Mouse (Mus musculus): ENCODE measurements around the gene Zfp648. TPM values are rescaled to one million over a fixed set of nuclear protein-coding genes. Genes with fewer than 3 reads are reported as not detected.

The Zfp648 gene
- polyA plus RNA-seq, 1 experiment from 2014 or later, result not detected

DNA sequence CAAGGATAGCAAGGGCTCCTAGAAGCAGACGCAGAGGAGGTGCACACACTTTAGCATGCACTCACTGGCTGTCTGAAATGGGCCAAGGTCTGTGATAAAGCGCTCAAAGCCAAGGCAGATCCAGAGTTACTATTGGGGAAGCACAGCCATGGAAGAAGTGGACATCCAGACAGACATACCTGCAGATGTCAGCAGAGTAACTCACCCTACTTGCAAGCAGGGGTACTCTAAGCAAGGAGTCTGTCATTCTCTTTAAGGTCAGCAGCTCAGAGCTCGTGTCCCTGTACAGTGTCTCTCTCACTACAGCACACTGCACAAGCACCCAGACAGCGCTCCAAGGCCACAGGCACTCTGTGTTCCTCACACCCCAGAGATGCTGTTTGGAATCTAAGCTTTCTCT lies 23.2 kb upstream of the Zfp648 start:
- ATAC-seq (ENCODE audit: insufficient read depth), result no peak
- WGBS, result 86% methylated on average over 4 of the region's 4 CpGs
- H3K4me1 ChIP-seq (ENCODE audit: insufficient read depth), result no peaks in the 10 kb centered on the region
- no peaks in the 10 kb centered on the region for H3K27me3 ChIP-seq (ENCODE audit: insufficient read depth, low read length)
- no peak overlapping the region for H3K27ac ChIP-seq (ENCODE audit: low read depth)
- H3K9ac ChIP-seq, result no peak overlapping the region
- no peak for DNase-seq
- H3K4me2 ChIP-seq, result no peak overlapping the region
- no peak overlapping the region for H3K4me3 ChIP-seq (ENCODE audit: low read depth, low read length)
- H3K9me3 ChIP-seq (ENCODE audit: low read depth, low read length), result no peaks in the 10 kb centered on the region
- TF ChIP-seq CTCF (IDR thresholded peaks at IDR 0.05; ENCODE audit: low read depth), result no peak
- H3K36me3 ChIP-seq (ENCODE audit: insufficient read depth), result no peaks in the 10 kb centered on the region

DNA sequence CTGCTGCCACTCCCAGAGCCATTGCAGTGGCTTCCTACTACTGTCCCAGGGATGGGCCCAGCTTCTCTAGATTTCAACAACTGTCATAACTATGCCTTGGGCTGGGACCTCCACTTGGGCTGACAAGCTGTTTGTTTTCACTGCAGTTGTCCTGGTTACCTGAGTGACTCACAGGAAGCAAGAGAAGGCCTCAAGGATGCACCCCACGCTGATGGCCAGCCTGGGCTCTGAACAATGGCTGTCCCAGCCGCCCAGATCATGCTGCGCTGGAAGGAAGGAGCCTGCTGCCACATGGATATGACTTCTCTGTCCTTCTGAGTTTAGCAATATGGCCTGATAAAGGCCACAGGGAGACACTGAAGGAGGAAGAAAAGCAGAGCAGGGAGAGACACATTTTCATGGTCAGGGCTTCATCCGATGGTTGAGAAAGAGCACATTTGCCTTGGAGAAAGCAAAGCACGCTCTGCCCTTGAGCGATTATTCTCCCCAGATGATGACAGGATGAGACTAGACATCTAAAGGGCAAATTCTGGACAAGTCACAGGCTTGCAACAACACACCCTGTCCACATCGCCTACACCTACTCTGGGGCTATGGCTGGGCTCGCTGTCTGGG lies 22.3 kb upstream of the Zfp648 start:
- H3K27ac ChIP-seq (ENCODE audit: low read depth), result no peak overlapping the region
- 77% methylated on average over 8 of the region's 8 CpGs for WGBS
- no peaks in the 10 kb centered on the region for H3K27me3 ChIP-seq (ENCODE audit: insufficient read depth, low read length)
- no peaks in the 10 kb centered on the region for H3K4me1 ChIP-seq (ENCODE audit: insufficient read depth)
- DNase-seq, result no peak
- no peaks in the 10 kb centered on the region for H3K36me3 ChIP-seq (ENCODE audit: insufficient read depth)
- no peak overlapping the region for H3K4me3 ChIP-seq (ENCODE audit: low read depth, low read length)
- no peak overlapping the region for H3K9ac ChIP-seq
- no peaks in the 10 kb centered on the region for H3K9me3 ChIP-seq (ENCODE audit: low read depth, low read length)
- no peak overlapping the region for H3K4me2 ChIP-seq
- no peak for TF ChIP-seq CTCF (IDR thresholded peaks at IDR 0.05; ENCODE audit: low read depth)
- ATAC-seq (ENCODE audit: insufficient read depth), result no peak

DNA sequence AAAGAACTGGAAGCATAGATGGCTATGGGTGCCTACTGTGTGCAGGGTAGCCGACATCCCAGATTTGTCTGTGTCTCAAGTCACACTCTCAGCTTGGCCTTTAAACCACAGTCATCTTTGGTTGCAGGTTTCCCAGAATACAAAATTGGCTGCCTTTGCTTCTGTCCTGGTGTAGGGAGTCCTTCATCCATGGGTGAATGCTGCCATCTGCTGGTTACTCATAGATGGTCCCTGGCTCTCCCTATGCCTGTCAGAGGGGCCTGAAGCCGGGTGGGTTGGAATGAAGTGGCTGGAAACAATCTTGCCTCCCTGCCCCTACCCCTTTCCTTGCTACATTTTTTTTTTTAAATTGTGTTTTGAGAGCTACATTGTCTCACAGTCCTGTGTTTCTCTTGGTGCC lies 20.0 kb upstream of the Zfp648 start:
- Histone ChIP-seq H3K9me3 (ENCODE audit: low read depth, low read length) (no peaks in the 10 kb centered on the region), H3K9ac (no peak overlapping the region), H3K27ac (ENCODE audit: low read depth) (no peak overlapping the region), H3K27me3 (ENCODE audit: insufficient read depth, low read length) (no peaks in the 10 kb centered on the region), H3K4me3 (ENCODE audit: low read depth, low read length) (no peak overlapping the region), H3K4me2 (no peak overlapping the region), H3K36me3 (ENCODE audit: insufficient read depth) (no peaks in the 10 kb centered on the region), H3K4me1 (ENCODE audit: insufficient read depth) (no peaks in the 10 kb centered on the region)
- 27% methylated on average over 2 of the region's 2 CpGs for WGBS
- TF ChIP-seq CTCF (IDR thresholded peaks at IDR 0.05; ENCODE audit: low read depth), result peak; percentile 86
- ATAC-seq (ENCODE audit: insufficient read depth), result peak; percentile 89
- DNase-seq, result peak; percentile 91

DNA sequence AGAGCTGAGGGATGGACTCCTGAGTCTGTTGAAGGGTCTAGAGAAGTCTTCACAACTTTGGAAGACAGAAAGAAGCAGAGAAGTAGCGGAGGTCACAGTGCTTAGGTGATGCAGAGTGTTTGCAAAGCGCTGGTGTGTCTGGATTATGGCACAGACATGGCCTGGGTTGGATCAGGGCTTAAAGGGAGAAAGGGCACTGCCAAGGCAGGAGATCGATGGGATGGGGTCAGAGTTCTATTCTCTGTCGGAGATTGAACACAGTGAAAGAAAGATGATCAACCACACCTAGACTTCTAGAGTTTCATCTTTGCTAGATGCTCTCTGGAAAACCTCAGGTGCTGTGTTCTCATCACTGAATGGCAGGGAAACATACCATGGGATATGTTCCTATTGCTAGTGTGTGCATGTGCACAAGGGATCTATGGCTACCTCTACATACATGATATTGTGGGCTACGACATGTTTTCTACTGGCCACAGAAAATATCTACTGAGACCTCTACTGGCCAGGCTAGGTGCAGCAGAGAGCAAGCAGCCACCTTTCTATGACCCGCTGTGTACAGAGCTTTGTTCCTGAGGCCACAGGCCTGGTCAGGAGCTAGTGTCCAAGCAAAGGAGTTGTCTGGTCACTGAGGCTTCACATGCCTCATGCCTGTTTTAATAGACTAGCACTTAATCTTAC lies 18.5 kb upstream of the Zfp648 start:
- 60% methylated on average over 6 of the region's 6 CpGs for WGBS
- H3K27me3 ChIP-seq (ENCODE audit: insufficient read depth, low read length), result no peaks in the 10 kb centered on the region
- no peaks in the 10 kb centered on the region for H3K9me3 ChIP-seq (ENCODE audit: low read depth, low read length)
- 0 out of 2 replicates have a peak, but pooled peaks have one; percentile 23 for ATAC-seq (ENCODE audit: insufficient read depth)
- H3K27ac ChIP-seq (ENCODE audit: low read depth), result peak overlapping the region; percentile 56; the same call in 1 of the 2 replicates
- no peak overlapping the region for H3K4me2 ChIP-seq
- no peak overlapping the region for H3K4me3 ChIP-seq (ENCODE audit: low read depth, low read length)
- no peaks in the 10 kb centered on the region for H3K36me3 ChIP-seq (ENCODE audit: insufficient read depth)
- peak; percentile 35 for DNase-seq
- H3K9ac ChIP-seq, result no peak overlapping the region
- H3K4me1 ChIP-seq (ENCODE audit: insufficient read depth), result no peaks in the 10 kb centered on the region
- peak; percentile 51 for TF ChIP-seq CTCF (IDR thresholded peaks at IDR 0.05; ENCODE audit: low read depth)

DNA sequence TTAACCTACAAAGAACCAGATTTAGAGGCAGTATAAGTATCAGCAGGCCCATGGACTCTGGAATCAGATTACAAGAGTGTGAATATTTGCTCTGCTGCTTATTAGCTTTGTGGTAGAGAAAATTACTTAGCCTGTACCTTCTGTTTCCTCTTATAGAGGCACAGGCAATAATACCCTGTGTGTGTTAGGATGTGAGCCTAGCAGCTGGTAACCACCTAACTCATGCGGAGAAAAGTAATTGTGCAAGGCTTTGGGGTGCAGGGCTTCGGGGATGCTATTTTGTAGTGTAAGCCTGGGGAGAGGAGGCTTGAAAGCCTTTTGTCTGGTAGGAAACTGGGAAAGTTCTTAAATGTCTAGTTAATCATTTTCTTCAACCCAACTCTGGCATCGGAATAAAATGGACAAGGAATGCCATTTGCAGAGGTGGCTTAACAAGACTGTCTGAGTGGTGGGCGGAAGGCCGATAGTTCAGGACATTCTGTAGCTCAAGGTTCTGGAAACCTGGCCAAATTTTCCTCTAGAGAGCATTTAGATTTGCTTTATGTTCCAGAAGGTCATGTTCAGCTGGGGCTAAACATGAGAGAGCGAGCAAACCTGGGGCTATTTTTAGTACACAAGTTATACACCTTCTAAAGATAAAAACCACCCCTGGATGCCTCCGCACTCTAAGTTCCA lies 17.8 kb upstream of the Zfp648 start:
- H3K27ac ChIP-seq (ENCODE audit: low read depth), result peak overlapping the region; percentile 56
- no peaks in the 10 kb centered on the region for H3K4me1 ChIP-seq (ENCODE audit: insufficient read depth)
- H3K36me3 ChIP-seq (ENCODE audit: insufficient read depth), result no peaks in the 10 kb centered on the region
- no peak for TF ChIP-seq CTCF (IDR thresholded peaks at IDR 0.05; ENCODE audit: low read depth)
- H3K27me3 ChIP-seq (ENCODE audit: insufficient read depth, low read length), result no peaks in the 10 kb centered on the region
- H3K4me3 ChIP-seq (ENCODE audit: low read depth, low read length), result no peak overlapping the region
- no peak overlapping the region for H3K4me2 ChIP-seq
- no peak overlapping the region for H3K9ac ChIP-seq
- DNase-seq (peak; percentile 8), ATAC-seq (ENCODE audit: insufficient read depth) (no peak)
- H3K9me3 ChIP-seq (ENCODE audit: low read depth, low read length), result no peaks in the 10 kb centered on the region
- 69% methylated on average over 7 of the region's 7 CpGs for WGBS

DNA sequence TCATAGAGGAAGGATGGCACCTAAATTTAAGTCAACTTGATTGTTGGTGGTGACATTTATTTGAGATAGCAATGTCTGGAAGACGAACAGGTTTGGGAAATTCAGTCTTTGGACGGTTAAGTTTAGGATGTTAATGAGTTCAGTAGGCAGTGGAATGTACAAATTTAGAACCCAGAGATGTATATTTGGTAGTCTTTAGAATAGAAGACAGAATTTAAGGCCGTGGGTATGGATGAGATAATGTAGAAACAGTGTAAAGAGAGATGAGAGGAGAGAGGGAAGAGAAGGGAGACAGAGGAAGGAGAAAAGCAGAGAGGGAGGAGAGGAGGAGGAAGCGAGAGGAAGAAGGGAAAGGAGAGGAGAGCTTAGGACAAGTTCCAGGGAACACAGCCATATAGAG lies 12.8 kb upstream of the Zfp648 start:
- Histone ChIP-seq H3K27me3 (ENCODE audit: insufficient read depth, low read length) (no peaks in the 10 kb centered on the region), H3K27ac (ENCODE audit: low read depth) (no peak overlapping the region), H3K4me2 (no peak overlapping the region), H3K9ac (no peak overlapping the region), H3K9me3 (ENCODE audit: low read depth, low read length) (no peaks in the 10 kb centered on the region), H3K36me3 (ENCODE audit: insufficient read depth) (no peaks in the 10 kb centered on the region), H3K4me3 (ENCODE audit: low read depth, low read length) (no peak overlapping the region), H3K4me1 (ENCODE audit: insufficient read depth) (no peaks in the 10 kb centered on the region)
- 78% methylated on average over 4 of the region's 4 CpGs for WGBS
- DNase-seq (no peak), ATAC-seq (ENCODE audit: insufficient read depth) (no peak)
- TF ChIP-seq CTCF (IDR thresholded peaks at IDR 0.05; ENCODE audit: low read depth), result no peak

DNA sequence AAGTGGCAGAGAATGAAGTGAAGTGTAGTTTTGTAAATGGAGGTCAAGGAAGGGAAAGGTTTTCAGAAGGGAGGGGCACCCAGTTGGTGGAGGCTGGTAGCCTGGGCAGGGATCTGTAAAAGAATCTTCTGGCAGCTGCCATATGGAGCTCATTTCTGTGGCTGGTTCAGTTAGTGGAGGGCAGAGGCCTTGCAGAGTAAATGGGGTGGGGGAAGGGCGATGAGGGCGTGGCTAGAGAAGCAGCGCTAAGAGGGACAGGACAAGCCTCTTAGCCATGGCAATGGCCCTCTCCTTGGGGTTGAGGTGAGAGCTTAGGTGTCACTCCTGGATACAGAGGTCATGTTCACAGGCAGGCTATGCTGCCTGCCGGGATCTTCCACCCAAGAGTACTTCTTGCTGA lies 12.4 kb upstream of the Zfp648 start:
- no peak overlapping the region for H3K9ac ChIP-seq
- H3K27me3 ChIP-seq (ENCODE audit: insufficient read depth, low read length), result no peaks in the 10 kb centered on the region
- no peak overlapping the region for H3K4me3 ChIP-seq (ENCODE audit: low read depth, low read length)
- H3K4me2 ChIP-seq, result no peak overlapping the region
- no peak for ATAC-seq (ENCODE audit: insufficient read depth)
- WGBS, result 24% methylated on average over 4 of the region's 4 CpGs
- no peaks in the 10 kb centered on the region for H3K36me3 ChIP-seq (ENCODE audit: insufficient read depth)
- no peaks in the 10 kb centered on the region for H3K4me1 ChIP-seq (ENCODE audit: insufficient read depth)
- no peak overlapping the region for H3K27ac ChIP-seq (ENCODE audit: low read depth)
- no peak for TF ChIP-seq CTCF (IDR thresholded peaks at IDR 0.05; ENCODE audit: low read depth)
- DNase-seq, result no peak
- H3K9me3 ChIP-seq (ENCODE audit: low read depth, low read length), result no peaks in the 10 kb centered on the region

Measured in lung, embryonic 14.5 days (tissue).